Mouse (Mus musculus) bone marrow, adult 2 months (tissue): ENCODE data around the gene Fhdc1. TPM values are rescaled to one million over a fixed set of nuclear protein-coding genes. Genes with fewer than 3 reads are reported as not detected.

Source experiments
- H3K27ac ChIP-seq: fragments of 200-500 bp; 2 replicates; pipeline ENCODE4 v1.5.1; 2012; ENCODE audit warnings: low read depth, mild to moderate bottlenecking, control low read depth, inconsistent platforms, low read length; ENCODE audit not compliant: control insufficient read depth, poor library complexity, insufficient read depth
- H3K4me1 ChIP-seq: fragments of 200-500 bp; 2 replicates; pipeline ENCODE4 v1.6.1; 2011; ENCODE audit warnings: low read length; ENCODE audit not compliant: control insufficient read depth, insufficient read depth
- H3K4me3 ChIP-seq: fragments of 200-500 bp; replicated peaks from 2 replicates; pipeline ENCODE3; 2011; ENCODE audit warnings: mild to moderate bottlenecking, low read depth, low read length, control low read depth; ENCODE audit not compliant: control insufficient read depth
- CTCF ChIP-seq: fragments of 200-500 bp; IDR thresholded peaks from 2 replicates; pipeline ENCODE4 v1.5.1; 2011; ENCODE audit warnings: low read length, control low read depth; ENCODE audit not compliant: control insufficient read depth, insufficient read depth
- POLR2A ChIP-seq: fragments of 200-500 bp; IDR thresholded peaks from 2 replicates; pipeline ENCODE4 v1.6.1; 2011; ENCODE audit warnings: low read depth, mild to moderate bottlenecking, control low read depth, low read length, borderline replicate concordance; ENCODE audit not compliant: control insufficient read depth
- WGBS: fragments of 180-500 bp; shearing (Covaris S2); methylation state at CpG from one replicate; pipeline ENCODE4 v1.1.7; 2018; 5-methylcytosine and 5-hydroxymethylcytosine counted together
- polyA plus RNA-seq: library from polyadenylated mRNA; stranded (reverse); fragments of >200 nt; gene quantifications from 2 replicates; pipeline ENCODE4 v1.2.4, GENCODE M21; 2011; ENCODE audit warnings: low replicate concordance; ENCODE audit not compliant: missing spikeins, insufficient read depth, insufficient read length

The Fhdc1 gene
- 41.2 and 43.5 TPM in 2 replicates for polyA plus RNA-seq

DNA sequence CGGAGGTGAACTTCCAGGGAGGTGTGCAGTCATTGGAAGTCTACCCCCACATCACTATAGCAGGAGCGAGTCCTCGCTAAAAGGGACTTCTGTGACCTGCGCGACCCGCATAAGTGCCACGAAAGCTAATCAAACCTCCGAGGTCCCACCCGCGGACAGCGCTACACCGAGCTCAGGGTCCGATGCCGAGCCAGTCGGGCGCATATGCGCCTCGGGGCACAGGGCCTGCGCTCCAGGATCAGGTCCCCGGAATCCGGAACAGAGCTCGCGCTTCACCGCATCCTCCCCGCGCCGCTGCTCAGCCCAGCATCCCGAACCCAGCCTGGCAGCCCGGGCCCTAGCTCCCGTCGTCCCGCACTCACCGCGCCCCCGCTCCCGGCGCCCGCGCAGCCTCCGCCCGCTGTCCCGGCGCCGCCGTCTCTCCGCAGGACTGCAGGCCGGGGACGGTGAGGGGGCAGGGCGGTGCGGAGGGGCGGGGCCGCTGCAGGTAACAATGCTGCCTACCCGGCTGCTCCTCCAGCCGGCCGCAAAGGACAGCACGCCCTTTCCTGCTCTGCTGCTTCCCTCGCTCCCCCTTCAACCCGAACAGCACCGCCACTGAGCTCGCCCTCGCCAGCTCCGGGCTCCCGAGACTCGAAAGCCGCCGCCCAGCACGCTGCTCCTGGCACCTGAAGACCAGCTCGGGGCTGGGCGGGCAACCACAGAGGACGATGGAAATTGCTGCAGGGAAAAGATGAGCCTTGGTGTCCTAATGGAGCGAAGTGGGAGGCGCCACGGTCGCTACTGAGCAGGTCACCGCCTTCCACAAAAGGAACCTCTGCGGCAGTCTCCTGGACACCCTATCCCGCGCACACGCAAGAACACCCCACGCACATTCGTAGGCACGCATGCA lies at the start of gene Fhdc1:
Gene Fhdc1, minus strand, starts transcription at position 424 of the 892 bp plus-strand sequence.
- no peaks in the 10 kb centered on the region for H3K4me1 ChIP-seq
- TF ChIP-seq POLR2A (peak; percentile 42; the same call in 1 of the 2 replicates), CTCF (no peak)
- peak within 1 kb of the TSS; percentile 82 for H3K4me3 ChIP-seq
- under 1% methylated on average over 81 of the region's 82 CpGs for WGBS
- peak within 1 kb of the TSS; percentile 82 for H3K27ac ChIP-seq

DNA sequence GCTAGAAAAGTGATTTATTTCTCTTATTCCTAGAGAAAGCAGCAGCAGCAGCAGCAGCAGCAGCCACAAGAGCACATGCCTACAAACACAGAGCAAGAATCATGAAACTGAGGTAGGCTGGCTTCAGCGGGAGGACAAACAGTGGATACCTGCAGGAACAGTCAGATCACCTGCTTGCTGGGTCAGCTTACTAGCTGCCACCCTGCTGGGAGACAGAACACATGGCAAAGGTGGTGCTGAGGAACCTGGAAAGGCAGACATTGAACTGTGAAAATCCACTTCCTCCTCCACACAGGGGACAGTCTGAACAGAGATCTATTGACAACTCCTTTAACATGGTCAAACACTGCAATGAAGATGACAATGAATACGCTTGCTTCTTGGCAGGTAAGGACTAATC lies 48.8 kb upstream of the Fhdc1 start:
- TF ChIP-seq POLR2A (no peak), CTCF (no peak)
- Histone ChIP-seq H3K27ac (no peak overlapping the region), H3K4me3 (no peak overlapping the region), H3K4me1 (no peaks in the 10 kb centered on the region)
- WGBS: 84% methylated on average over 2 of the region's 2 CpGs

DNA sequence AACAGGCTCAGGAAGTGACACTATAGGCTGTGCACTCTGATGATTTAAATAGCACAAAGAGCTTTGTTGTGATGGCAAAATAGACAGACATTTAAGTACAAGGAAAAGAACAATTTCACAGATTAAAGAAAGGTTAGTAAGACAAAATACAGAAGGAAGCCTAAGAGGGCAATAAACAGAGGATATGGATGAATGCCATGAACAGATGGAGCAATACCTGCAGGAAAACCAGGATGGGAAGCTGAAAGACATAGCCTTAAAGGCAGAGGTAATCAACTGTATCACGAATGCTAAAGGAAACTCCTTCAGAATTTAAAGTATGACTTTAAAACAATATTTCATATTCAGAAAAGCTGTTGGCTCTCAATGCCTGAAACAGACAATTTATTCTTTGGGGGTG lies 44.7 kb upstream of the Fhdc1 start:
- 73% methylated on average over 1 of the region's 1 CpGs for WGBS
- H3K4me1 ChIP-seq: no peaks in the 10 kb centered on the region
- H3K4me3 ChIP-seq: no peak overlapping the region
- H3K27ac ChIP-seq: no peak overlapping the region
- TF ChIP-seq CTCF (no peak), POLR2A (no peak)

- no peak overlapping the region for H3K27ac ChIP-seq
- H3K4me3 ChIP-seq: no peak overlapping the region
- 93% methylated on average over 3 of the region's 3 CpGs for WGBS
- TF ChIP-seq POLR2A (no peak), CTCF (no peak)
- H3K4me1 ChIP-seq: no peaks in the 10 kb centered on the region
Measured at GRCm38 (mm10) chr3:84516163-84516562, 35.9 kb upstream of the Fhdc1 start.

- H3K4me1 ChIP-seq: no peaks in the 10 kb centered on the region
- no peak for TF ChIP-seq CTCF
- no peak for TF ChIP-seq POLR2A
- no peak overlapping the region for H3K4me3 ChIP-seq
- H3K27ac ChIP-seq: no peak overlapping the region
- 69% methylated on average over 6 of the region's 6 CpGs for WGBS
Measured at GRCm38 (mm10) chr3:84512774-84513515, 32.7 kb upstream of the Fhdc1 start.

DNA sequence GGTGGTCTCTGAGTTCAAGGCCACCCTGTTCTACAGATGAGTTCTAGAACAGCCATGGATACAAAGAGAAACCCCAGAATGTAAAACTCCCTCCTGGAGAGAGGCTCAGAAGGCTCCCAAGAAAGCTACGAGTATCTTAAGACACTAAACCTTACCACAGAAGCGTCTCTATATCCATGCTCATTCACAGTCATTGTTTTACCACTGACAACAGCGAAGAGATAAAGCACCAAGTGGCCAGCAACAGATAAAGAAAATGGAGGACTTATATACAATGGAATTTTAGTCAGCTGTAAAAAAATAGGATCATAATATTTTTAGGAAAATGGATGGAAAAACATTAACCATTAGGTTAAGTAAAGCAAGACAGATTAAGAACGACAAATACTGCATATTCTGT lies 25.0 kb upstream of the Fhdc1 start:
- H3K4me1 ChIP-seq: peaks cover 1% of the 10 kb centered on the region; the same call in 1 of the 2 replicates

DNA sequence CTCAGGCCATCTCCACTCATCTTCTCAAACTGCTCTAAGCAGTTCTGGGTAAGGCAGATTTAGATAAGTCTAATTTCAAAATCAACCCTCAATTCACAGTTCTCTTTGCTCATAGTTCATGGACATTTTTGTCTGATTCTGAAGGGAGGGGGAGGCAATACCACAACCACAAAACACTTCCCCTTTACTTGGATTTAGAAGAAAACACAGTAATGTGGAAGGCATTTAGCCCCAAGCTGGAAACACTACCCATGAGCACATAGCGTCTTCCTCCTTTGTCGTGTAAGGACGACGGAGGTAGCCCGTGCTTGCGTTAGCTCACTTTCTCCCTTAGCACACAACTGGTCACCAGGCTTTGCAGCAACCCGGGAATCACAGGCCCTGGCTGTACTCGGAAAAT lies 24.1 kb upstream of the Fhdc1 start:
- no peak overlapping the region for H3K27ac ChIP-seq
- peaks cover 1% of the 10 kb centered on the region; the same call in 1 of the 2 replicates for H3K4me1 ChIP-seq
- no peak for TF ChIP-seq POLR2A
- no peak for TF ChIP-seq CTCF
- H3K4me3 ChIP-seq: no peak overlapping the region
- 15% methylated on average over 8 of the region's 8 CpGs for WGBS

More for the DNA sequence above, 25.0 kb upstream of the Fhdc1 start:
- 79% methylated on average over 4 of the region's 4 CpGs for WGBS
- no peak for TF ChIP-seq CTCF
- no peak for TF ChIP-seq POLR2A
- H3K4me3 ChIP-seq: no peak overlapping the region
- no peak overlapping the region for H3K27ac ChIP-seq

GRCm38 (mm10) chr3:84502101-84502500 lies 21.9 kb upstream of the Fhdc1 start:
- WGBS: 85% methylated on average over 2 of the region's 2 CpGs
- TF ChIP-seq POLR2A: no peak
- no peak for TF ChIP-seq CTCF
- H3K4me3 ChIP-seq: no peak overlapping the region
- H3K4me1 ChIP-seq: peaks cover 1% of the 10 kb centered on the region; the same call in 1 of the 2 replicates
- H3K27ac ChIP-seq: no peak overlapping the region
